Mouse (Mus musculus): ENCODE data around the gene Prkar1b.

Prkar1b gene

DNA sequence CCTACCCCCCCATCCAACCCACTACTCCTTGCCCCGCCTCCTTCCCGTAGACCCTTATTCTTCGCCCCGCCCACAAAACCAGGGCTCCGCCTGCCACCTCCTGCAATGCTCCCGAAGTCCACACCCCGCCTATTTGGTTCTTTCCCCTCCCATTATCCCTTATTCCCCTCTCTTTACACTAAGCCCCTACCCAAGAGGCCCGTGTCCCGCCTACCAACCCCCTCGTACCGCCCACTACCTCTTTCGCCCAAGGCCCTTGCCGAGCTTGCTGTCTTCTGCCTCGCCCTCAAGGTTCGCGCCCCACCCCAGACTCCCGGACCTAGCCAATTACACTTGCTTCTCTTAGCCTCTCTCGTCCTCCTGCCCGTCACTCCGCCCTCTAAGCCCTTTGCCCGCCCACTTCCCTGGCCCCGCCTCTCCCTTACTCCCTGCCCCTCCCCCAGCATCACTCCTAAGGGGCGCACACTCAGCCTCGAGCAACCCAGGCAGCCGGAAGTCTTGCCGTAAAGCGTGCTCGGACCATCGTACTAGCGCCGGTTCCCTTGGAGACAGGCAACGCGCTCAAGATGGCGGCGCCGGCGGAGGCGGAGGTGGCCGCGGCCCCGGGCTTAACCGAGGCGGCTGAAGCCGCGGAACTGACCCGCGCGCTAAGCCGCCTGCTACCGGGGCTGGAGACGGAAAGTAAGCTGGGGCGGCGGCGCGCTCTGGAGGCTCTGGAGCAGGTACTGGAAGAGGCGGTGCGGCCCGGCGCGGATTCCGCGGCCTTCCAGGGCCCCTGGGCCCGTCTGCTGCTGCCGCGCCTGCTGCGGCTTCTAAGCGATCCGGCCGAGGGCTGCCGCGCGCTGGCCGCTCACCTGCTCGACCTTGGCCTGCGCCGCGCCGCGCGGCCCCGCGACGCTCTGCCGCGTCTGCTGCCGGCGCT lies at the start of gene Prkar1b, which contains the start of gene Dnaaf5:
Prkar1b (minus strand) TSS at position 321 of the 922 bp plus-strand sequence.
Dnaaf5 (plus strand) TSS at position 543 of the 922 bp plus-strand sequence.
- in situ Hi-C loops (cut with MboI, MseI): no loop called here

- in situ Hi-C loops (cut with MboI, MseI): no loop called here
Measured at GRCm38 (mm10) chr5:139199636-139199994, 49.8 kb upstream of the Prkar1b start.

GRCm38 (mm10) chr5:139198779-139199178 lies 49.0 kb upstream of the Prkar1b start:
- in situ Hi-C loops (cut with MboI, MseI): no loop called here

- in situ Hi-C loops (cut with MboI, MseI): no loop called here
Measured at GRCm38 (mm10) chr5:139190958-139191357, 41.2 kb upstream of the Prkar1b start.

DNA sequence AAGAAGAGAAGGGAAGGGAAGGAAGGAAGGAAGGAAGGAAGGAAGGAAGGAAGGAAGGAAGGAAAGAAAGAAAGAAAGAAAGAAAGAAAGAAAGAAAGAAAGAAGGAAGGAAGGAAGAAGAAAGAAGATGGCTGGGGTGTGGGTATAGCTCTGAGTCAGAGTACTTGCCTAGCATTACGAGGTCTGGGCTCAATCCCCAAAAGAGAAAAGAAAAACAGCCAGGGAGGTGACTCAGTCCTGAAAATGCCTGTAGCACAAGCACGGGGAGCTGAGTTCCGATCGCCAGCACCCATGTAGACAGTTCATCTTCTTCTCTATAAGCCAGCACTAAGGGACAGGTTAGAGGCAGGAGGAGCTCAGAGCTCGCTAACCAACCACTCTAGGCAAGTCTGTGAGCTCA lies 39.9 kb upstream of the Prkar1b start:
- in situ Hi-C loops (cut with MboI, MseI): no loop called here

GRCm38 (mm10) chr5:139184897-139185296 lies 35.1 kb upstream of the Prkar1b start:
- in situ Hi-C loops (cut with MboI, MseI): no loop called here

GRCm38 (mm10) chr5:139183601-139184000 lies 33.8 kb upstream of the Prkar1b start:
- in situ Hi-C loops (cut with MboI, MseI): no loop called here

DNA sequence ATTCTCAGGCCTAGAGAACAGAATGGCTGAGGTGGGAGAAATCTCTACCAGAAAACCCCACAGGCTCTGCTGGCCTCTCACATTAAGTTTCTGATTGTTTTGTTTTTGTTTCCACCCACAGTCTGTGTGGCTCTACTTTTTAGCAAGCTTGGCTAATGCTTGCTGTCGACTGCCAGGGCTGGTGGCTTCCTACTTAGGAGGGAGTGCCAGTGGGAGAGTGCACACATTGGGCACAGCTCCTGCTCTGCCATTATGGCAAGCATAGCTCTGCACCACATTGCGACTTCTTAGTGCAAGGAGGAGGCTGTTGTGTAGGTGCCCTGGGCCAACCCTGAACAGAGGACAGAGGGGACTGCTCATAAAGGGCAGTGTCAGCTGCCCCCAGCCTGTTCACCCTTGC lies 33.3 kb upstream of the Prkar1b start:
- in situ Hi-C loops (cut with MboI, MseI): no loop called here

DNA sequence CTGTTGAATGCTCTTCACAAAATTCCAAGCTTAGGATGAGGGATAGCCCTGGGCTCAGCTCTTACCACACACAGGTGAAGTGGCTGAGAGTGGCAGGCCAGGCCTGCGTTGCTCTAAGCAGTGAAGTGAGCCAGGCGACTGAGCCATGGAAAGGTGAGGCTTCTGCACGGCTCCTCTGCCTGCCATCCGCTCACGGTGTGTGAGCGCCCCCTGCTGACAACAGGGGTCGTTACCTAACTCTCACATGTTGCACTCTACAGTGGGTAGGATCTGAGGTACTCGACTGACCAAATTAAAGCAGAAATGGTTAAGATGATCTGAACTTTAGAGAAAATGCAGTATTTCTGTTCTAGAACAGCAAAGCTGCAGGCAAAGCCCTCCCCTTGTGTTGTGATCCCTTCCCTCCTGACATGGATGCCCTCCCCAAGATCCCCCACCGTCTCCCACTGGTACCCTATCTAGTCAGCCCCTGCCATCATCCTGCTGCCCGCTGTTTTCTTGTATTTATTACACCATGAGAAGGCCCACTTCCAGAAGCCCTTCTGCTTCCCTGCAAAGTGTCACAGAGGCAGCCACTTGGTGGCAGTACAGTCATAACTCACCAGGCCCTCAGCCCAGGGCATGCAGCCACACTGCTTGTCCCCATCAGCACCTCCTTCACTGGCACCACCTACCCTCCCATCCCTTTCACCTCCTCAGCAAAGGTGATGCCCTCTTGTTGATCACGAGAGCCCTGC lies 29.3 kb upstream of the Prkar1b start:
- in situ Hi-C loops (cut with MboI, MseI): loop anchor here (5.0 kb wide), 2 partner anchors 102 to 327 kb away; no protein-coding TSS in a partner anchor

DNA sequence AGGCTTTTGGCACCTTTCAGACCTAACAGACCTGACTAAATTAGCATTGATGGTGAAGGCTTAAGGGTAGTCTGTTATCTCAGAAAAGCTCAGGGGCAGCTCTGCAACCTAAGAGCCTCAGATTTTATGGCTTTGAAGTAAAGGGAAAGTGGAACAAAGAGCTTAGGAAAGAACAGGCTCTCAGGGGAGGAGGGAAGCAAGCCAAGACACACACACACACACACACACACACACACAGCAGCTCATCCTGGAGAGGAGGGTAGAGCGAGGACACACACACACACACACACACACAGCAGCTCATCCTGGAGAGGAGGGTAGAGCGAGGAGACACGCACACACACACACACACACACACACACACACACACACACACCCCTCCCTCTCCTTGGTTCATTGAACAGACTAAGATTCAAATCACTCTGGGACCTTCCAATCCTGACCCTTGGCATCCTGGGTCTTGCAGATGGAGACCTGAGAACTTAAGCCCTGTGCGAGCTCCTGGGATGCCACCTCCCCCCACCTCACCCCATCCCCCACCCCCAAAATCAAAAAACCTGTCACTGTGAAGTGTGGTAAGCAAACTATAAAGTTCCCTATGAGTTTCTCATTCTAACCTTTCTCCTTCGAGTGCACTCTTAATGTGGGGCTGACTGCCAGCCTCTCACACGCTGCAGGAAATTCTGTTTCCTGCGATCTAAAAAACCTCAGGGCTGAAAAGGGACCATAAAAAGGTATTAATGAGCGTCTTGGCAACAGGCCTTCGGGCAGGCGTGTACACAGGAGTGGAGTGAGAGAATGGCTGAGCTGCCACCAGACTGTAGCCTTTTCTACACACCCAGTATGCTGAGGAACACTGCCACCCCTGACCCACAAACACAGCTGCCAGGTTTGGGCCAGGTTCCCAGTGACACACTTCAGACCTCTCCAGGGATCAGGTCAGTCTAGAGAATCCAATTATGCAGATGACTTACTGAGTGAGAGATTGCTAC lies 25.1 kb upstream of the Prkar1b start:
- in situ Hi-C loops (cut with MboI, MseI): loop anchor here (5.0 kb wide), 2 partner anchors 98 to 323 kb away; no protein-coding TSS in a partner anchor

GRCm38 (mm10) chr5:139174141-139174540 lies 24.3 kb upstream of the Prkar1b start:
- in situ Hi-C loops (cut with MboI, MseI): no loop called here

- in situ Hi-C loops (cut with MboI, MseI): no loop called here
Measured at GRCm38 (mm10) chr5:139171929-139172328, 22.1 kb upstream of the Prkar1b start.

DNA sequence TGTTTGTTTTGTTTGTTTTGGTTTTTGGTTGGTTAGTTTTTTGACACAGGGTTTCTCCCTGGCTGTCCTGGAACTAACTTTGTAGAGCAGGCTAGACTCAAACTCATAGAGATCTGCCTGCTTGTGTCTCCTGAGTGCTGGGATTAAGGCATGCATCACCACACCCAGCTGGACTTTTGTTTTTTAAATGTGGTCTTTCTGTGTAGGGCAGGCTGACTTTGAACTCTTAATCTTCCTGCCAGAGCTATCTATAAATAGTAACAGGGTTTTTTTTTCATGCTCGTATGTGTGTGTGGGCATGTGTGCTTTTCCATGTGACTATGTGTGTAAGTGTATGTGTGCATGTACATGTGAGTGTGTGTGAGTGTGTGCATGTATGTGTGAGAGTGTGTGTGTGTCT lies 17.7 kb upstream of the Prkar1b start:
- in situ Hi-C loops (cut with MboI, MseI): no loop called here

GRCm38 (mm10) chr5:139166781-139167361 lies 17.1 kb upstream of the Prkar1b start:
- in situ Hi-C loops (cut with MboI, MseI): no loop called here

DNA sequence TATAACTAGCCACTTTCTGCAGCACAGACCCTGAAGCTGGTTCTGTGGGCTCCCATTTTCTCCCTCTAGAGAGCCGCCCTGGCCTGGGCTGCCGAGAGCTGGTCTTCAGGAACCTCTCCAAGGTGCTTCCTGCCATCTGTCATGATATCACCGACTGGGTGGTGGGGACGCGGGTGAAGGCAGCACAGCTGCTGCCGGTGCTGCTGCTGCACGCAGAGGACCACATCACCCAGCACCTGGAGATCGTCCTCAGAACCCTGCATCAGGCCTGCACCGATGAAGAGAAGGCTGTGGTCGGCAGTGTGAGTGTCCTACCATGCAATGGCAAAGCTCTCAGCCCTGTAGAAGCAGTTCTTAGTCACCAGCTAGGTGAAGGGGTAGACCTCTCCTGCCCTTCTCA lies 11.8 kb upstream of the Prkar1b start:
- in situ Hi-C loops (cut with MboI, MseI): no loop called here

DNA sequence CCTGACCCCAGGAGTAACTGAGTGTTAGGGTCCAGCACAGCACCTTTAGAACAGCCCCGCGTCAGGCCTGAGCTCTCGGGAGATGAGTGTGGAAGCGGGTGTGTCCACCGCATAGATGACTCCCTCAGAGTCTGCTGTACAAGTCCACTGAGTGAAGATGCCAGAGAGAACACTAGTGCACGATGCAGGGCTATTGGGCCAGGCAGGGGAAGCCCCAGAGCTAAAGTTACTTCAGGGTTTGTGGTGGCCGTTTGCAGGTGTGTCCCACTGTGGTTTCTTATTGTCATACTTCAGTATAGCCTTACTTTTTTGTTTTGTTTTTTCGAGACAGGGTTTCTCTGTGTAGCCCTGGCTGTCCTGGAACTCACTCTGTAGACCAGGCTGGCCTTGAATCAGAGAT lies 11.1 kb upstream of the Prkar1b start:
- in situ Hi-C loops (cut with MboI, MseI): no loop called here

DNA sequence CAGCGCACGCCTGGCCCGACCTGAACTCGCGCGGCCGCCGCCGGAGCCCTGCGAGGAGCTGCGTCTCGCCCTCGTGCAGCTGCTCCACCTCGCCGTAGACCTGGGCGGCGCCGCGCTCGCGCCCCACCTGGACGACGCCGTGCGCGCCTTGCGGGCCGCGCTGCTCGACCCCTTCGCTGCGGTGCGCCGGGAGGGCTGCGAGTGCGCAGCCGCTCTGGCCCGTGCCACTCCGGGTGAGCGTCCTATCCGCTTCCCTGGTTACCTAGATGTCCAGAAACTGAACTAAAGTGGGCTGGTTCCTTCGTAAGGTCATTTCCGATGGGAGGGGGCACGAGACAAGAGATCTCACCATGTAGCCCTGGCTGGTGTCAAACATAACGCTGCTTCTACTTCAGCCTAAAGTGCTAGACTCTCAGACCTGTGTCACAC lies 816 bp upstream of the Prkar1b start:
- in situ Hi-C loops (cut with MboI, MseI): no loop called here

DNA sequence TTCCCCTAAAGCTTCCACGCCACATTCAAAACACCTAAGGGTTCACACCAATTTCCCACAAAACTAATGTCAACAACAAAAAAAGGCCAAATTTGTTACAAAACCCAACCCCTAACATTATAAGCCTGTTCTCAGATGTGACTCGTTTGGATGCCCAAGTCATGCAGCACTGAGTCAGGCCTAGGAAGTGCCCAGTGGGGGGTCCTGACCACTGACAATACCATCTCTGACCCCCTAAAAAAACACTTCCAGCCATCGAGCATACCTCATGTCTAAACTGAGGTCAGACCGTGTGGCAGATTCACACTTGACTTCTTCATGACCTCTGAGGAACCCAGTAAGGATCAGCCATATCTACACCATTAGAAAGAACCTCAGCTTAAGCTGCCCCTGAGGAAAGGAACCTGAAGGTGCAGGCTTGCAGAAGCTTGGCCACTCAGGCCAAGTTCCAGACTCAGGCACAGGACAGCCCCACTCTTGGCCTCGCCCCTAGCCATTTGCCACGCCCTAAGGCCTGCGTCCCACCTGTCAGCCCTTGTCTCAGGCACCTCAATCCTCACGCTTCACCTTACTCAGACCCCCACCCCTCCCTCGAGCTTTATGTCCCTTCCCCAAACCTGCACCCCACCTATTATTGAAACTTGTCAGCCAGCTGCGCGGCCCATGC lies 662 bp downstream of the Prkar1b start:
- in situ Hi-C loops (cut with MboI, MseI): no loop called here

GRCm38 (mm10) chr5:139147178-139148078 lies 2.4 kb downstream of the Prkar1b start:
- in situ Hi-C loops (cut with MboI, MseI): no loop called here
